Mouse (Mus musculus) kidney, embryonic 14.5 days (tissue): ENCODE results near the gene Mcemp1. TPM values are rescaled to one million over a fixed set of nuclear protein-coding genes. Genes with fewer than 3 reads are reported as not detected.

Source experiments
- ATAC-seq: fragments of 200-750 bp; cut with Nextera tagmentation; 2 replicates; pipeline ENCODE4 v1.8.0; 2017; ENCODE audit warnings: moderate number of reproducible peaks, mild to moderate bottlenecking, moderate TSS enrichment, moderate library complexity; ENCODE audit not compliant: low FRiP score, low TSS enrichment
- H3K27ac ChIP-seq: fragments of 300-500 bp; sonication (generic); 2 replicates; pipeline ENCODE4 v1.5.1; 2014; ENCODE audit warnings: low read depth, mild to moderate bottlenecking, low read length, moderate library complexity, mixed read lengths
- H3K27me3 ChIP-seq: fragments of 300-500 bp; sonication (generic); 2 replicates; pipeline ENCODE4 v1.6.1; 2014; ENCODE audit warnings: mild to moderate bottlenecking, low read length; ENCODE audit not compliant: control insufficient read depth, insufficient read depth
- H3K36me3 ChIP-seq: fragments of 300-500 bp; sonication (generic); 2 replicates; pipeline ENCODE4 v1.6.1; 2014; ENCODE audit warnings: low read length, mixed read lengths; ENCODE audit not compliant: control insufficient read depth, insufficient read depth
- H3K4me1 ChIP-seq: fragments of 300-500 bp; sonication (generic); 2 replicates; pipeline ENCODE4 v1.6.1; 2014; ENCODE audit warnings: low read length, mixed read lengths; ENCODE audit not compliant: control insufficient read depth, insufficient read depth
- H3K4me2 ChIP-seq: fragments of 300-500 bp; sonication (generic); replicated peaks from 2 replicates; pipeline ENCODE4 v1.6.1; 2014; ENCODE audit warnings: low read depth, mild to moderate bottlenecking, low read length
- H3K4me3 ChIP-seq: fragments of 300-500 bp; sonication (generic); 2 replicates; pipeline ENCODE4 v1.5.1; 2014; ENCODE audit warnings: mild to moderate bottlenecking, low read length
- H3K9ac ChIP-seq: fragments of 300-500 bp; sonication (generic); 2 replicates; pipeline ENCODE4 v1.6.1; 2014; ENCODE audit warnings: low read depth, mild to moderate bottlenecking, low read length, moderate library complexity
- H3K9me3 ChIP-seq: fragments of 300-500 bp; sonication (generic); 2 replicates; pipeline ENCODE4 v1.6.1; 2016; ENCODE audit warnings: low read length; ENCODE audit not compliant: control insufficient read depth
- WGBS: fragments of 180-500 bp; shearing (Covaris S2); extraction: QIAGEN DNeasy Blood & Tissue Kit; methylation state at CpG from one replicate; pipeline ENCODE4 v1.1.7; 2014; 5-methylcytosine and 5-hydroxymethylcytosine counted together
- polyA plus RNA-seq: library from polyadenylated mRNA; unstranded; fragments of >200 nt; fragmentation: Nextera tagmentation; extraction: Ambion mirVana; gene quantifications from 2 replicates; pipeline ENCODE4 v1.2.1, GENCODE M21; 2014

Gene Mcemp1
- polyA plus RNA-seq, 1 experiment from 2014 or later, result 0.28 TPM

DNA sequence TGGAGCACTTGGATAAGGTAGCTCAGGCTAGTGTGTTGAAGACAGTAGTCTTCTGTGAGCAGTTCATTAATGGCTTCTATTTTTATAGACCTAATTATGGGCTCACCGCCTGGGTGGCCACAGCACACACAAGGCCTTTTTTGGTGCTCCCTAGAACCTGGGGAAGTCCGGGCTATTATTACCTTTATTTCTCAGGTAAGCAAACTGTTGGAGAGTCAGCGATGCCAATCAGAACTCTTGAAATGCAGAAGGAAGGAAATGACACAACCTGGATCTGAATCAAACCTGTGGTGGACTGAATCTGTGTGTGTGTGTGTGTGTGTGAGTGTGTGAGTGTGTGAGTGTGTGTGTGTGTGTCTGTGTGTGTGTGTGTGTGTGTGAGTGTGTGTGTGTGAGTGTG, 28.6 kb downstream of the Mcemp1 start, which contains the start of gene Fcer2a:
Gene Fcer2a (minus strand): TSS at position 55 of the 400 bp plus-strand sequence.
- Histone ChIP-seq H3K9ac (no peak within 1 kb of the TSS), H3K36me3 (no peaks in the 10 kb centered on the region), H3K27me3 (no peaks in the 10 kb centered on the region), H3K4me3 (no peak within 1 kb of the TSS), H3K9me3 (no peaks in the 10 kb centered on the region), H3K4me1 (no peaks in the 10 kb centered on the region), H3K27ac (no peak within 1 kb of the TSS), H3K4me2 (no peak within 1 kb of the TSS)
- ATAC-seq, result no peak
- 79% methylated on average over 3 of the region's 3 CpGs for WGBS

DNA sequence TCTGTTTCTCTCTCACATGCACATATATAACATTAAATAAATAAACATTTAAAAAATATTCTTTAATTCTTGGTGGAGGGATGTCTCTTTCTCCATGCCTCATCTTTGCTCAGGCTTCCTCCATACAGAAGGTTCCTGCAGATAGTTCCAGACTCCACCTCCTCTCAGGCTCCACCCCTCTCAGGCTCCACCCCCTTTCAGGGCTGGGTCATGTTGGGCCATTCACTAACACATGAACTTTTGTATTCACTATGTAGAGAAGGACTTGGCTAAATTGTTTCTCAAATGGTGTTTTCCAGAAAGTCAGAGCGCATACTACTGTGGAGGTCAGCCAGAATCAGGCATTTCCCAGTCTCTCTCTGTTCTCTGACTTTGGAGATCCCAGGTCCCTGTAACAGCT, 35.9 kb downstream of the Mcemp1 start:
- Histone ChIP-seq H3K4me2 (no peak overlapping the region), H3K4me3 (no peak overlapping the region), H3K9me3 (no peaks in the 10 kb centered on the region), H3K36me3 (no peaks in the 10 kb centered on the region), H3K4me1 (no peaks in the 10 kb centered on the region), H3K27me3 (no peaks in the 10 kb centered on the region), H3K9ac (no peak overlapping the region), H3K27ac (no peak overlapping the region)
- 91% methylated on average over 1 of the region's 1 CpGs for WGBS
- ATAC-seq, result no peak

DNA sequence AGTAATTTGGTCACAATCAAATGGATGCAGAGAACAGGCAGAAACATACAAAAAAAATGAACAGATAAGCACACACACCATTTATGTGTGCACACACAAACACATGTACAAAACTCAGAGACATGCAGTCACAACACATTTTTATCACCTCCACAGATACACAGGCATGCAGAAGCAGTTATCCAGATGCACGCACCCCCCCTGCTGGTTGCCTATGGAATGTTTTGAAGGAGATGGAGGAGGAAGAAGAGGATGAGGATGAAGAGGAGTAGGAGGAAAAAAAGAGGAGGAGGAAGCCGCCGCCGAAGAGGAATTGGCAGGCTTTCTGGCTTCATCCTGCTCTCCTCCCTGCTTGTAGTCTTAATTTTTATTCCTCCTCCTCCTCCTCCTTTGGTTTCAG, 40.2 kb downstream of the Mcemp1 start:
- Histone ChIP-seq H3K36me3 (no peaks in the 10 kb centered on the region), H3K27ac (no peak overlapping the region), H3K9ac (no peak overlapping the region), H3K9me3 (no peaks in the 10 kb centered on the region), H3K4me2 (no peak overlapping the region), H3K4me1 (no peaks in the 10 kb centered on the region), H3K4me3 (no peak overlapping the region), H3K27me3 (no peaks in the 10 kb centered on the region)
- ATAC-seq, result no peak
- WGBS, result 75% methylated on average over 4 of the region's 4 CpGs

DNA sequence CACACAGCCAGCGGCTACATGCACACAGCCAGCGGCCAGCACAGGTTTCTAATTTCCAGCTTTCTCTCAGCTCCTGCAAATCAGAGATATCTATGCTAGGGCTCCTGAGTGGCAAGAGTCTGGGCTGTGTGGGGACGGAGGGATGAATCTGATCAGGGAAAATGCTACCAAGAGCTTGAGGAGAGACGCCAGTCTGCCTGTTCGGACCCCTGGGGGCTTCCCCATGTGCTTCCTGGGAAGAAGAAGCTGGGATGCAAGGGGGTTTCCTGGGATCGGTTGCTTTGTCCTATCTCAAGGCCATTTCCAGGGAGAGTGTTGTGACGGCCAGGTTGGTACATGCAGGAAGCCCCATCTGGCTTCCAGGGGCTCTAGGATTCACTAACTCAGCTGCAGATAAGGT, 42.1 kb downstream of the Mcemp1 start:
- Histone ChIP-seq H3K9me3 (no peaks in the 10 kb centered on the region), H3K36me3 (no peaks in the 10 kb centered on the region), H3K27ac (no peak overlapping the region), H3K9ac (no peak overlapping the region), H3K4me2 (no peak overlapping the region), H3K4me3 (no peak overlapping the region), H3K4me1 (no peaks in the 10 kb centered on the region), H3K27me3 (no peaks in the 10 kb centered on the region)
- no peak for ATAC-seq
- WGBS, result 70% methylated on average over 7 of the region's 7 CpGs

DNA sequence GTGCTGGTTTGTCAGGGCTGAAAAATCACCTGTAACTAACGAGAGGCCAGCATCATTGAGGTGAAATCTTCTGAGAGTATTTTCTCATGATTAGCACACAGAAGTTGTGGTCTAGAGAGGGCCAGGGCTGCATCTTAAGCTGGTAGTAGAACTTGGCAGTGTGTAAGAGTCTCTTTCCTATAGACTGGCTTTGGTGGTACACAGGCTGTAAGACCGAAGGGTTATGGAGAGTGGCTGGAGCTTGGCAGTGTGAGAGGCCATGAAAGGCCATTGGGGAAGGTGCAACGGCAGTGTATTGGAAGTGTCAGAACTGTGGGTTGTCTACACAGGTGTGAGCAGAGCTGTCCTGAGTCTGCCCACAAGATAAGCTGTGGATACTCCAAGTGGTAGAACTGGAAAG, 44.8 kb downstream of the Mcemp1 start:
- WGBS, result 68% methylated on average over 3 of the region's 3 CpGs
- Histone ChIP-seq H3K4me2 (no peak overlapping the region), H3K27ac (no peak overlapping the region), H3K36me3 (no peaks in the 10 kb centered on the region), H3K9ac (no peak overlapping the region), H3K4me3 (no peak overlapping the region), H3K9me3 (no peaks in the 10 kb centered on the region), H3K4me1 (no peaks in the 10 kb centered on the region), H3K27me3 (no peaks in the 10 kb centered on the region)
- no peak for ATAC-seq

DNA sequence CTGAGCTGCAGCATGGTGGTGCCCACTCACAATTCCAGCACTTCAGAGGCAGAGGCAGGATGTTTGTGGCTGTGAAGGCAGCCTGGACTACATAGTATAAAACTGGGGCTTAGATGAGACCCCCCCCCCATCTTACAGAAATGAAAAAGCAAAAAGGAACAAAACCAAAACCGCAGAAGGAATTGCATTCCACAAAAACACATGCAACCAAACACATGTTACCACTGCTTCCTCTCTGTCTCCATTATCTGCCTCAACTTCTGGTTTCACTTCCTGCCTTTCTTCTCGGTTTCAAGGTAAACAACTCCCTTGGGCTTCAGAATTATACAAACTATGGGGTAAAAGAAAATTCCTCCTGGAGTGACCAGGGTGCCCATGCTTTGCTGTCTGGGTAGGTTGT, 46.1 kb downstream of the Mcemp1 start:
- H3K27me3 ChIP-seq, result no peaks in the 10 kb centered on the region
- no peak overlapping the region for H3K4me3 ChIP-seq
- H3K27ac ChIP-seq, result no peak overlapping the region
- 47% methylated on average over 2 of the region's 2 CpGs for WGBS
- no peak for ATAC-seq
- H3K4me2 ChIP-seq, result no peak overlapping the region
- no peaks in the 10 kb centered on the region for H3K4me1 ChIP-seq
- H3K9me3 ChIP-seq, result no peaks in the 10 kb centered on the region
- no peak overlapping the region for H3K9ac ChIP-seq
- no peaks in the 10 kb centered on the region for H3K36me3 ChIP-seq

DNA sequence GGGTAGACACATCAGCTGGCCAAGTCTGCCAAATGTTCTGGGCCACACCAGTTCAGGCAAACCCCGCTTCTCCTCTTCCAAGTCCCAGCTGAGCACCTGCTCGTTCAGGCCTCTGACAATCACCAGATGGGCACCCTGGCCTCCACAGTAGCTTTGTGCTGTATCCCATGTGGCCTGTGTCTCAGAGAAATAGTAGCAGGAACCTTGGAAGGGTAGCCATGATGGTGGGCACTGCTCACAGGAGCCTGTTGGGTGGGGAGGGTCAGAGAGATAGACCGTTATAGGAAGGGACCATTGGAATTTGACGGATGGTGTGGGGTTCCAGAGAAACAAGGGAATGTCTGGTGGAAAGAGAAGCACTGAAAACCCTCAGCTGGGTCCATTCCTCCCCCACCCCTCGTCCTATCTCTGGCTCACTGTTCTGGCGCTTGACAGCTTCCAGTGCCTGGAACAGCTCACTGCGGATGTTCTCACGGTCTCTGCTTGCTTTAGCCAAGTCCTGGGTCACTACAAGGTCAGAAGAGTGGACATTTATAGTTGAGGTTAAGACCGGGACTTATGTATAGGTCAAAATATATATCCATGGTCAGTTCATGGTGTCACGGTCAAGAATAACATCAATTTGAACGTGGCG, 51.9 kb downstream of the Mcemp1 start:
- no peak overlapping the region for H3K9ac ChIP-seq
- H3K4me1 ChIP-seq, result no peaks in the 10 kb centered on the region
- H3K27me3 ChIP-seq, result no peaks in the 10 kb centered on the region
- no peak overlapping the region for H3K4me3 ChIP-seq
- H3K4me2 ChIP-seq, result no peak overlapping the region
- no peak overlapping the region for H3K27ac ChIP-seq
- WGBS, result 56% methylated on average over 12 of the region's 12 CpGs
- no peaks in the 10 kb centered on the region for H3K9me3 ChIP-seq
- peak; percentile 67; the same call in 1 of the 2 replicates for ATAC-seq
- H3K36me3 ChIP-seq, result no peaks in the 10 kb centered on the region

DNA sequence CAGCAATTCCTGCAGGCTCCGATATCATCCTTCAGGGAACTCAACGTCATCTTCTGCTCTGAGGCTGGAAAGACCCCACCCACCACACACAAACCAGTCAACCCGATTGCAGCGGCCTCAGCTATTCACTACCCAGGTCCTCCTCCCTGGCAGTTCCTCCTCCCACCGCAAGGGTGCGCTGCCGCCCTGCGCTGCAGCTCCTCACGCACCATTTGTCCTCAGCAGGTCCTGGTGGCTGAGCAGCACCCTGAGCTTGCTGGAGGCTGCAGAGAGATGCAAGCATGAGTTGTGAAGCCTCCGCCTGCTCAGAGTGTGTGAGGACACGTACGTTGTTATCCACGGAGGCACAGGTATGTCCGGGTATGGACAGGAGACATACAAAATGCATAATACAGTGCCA, 53.0 kb downstream of the Mcemp1 start:
- Histone ChIP-seq H3K9me3 (no peaks in the 10 kb centered on the region), H3K4me3 (no peak overlapping the region), H3K4me2 (no peak overlapping the region), H3K27ac (no peak overlapping the region), H3K9ac (no peak overlapping the region), H3K36me3 (no peaks in the 10 kb centered on the region), H3K27me3 (no peaks in the 10 kb centered on the region), H3K4me1 (no peaks in the 10 kb centered on the region)
- WGBS, result 18% methylated on average over 14 of the region's 14 CpGs
- ATAC-seq, result peak; percentile 72
